Mouse (Mus musculus) spleen, adult 2 months (tissue): ENCODE measurements around the gene Mmadhc.

Experiments used
- CTCF ChIP-seq: fragments of 200-500 bp; IDR thresholded peaks from 2 replicates; pipeline ENCODE4 v1.5.1; 2011; ENCODE audit warnings: mild to moderate bottlenecking, inconsistent platforms; ENCODE audit not compliant: insufficient read depth, insufficient read length, insufficient replicate concordance; ENCODE audit errors: extremely low read depth
- POLR2A ChIP-seq: fragments of 200-500 bp; IDR thresholded peaks from 2 replicates; pipeline ENCODE4 v1.6.1; 2011; ENCODE audit warnings: low read depth, low read length, inconsistent platforms

- TF ChIP-seq CTCF (no peak), POLR2A (no peak)
These were observed 28.2 kb upstream of the Mmadhc start for GRCm38 (mm10) chr2:50324799-50325198.
